Mouse (Mus musculus): Measurements from ENCODE around the gene Popdc2.
A peak's percentile ranks its signal among the peaks of the same experiment; 100 is the strongest.

DNA sequence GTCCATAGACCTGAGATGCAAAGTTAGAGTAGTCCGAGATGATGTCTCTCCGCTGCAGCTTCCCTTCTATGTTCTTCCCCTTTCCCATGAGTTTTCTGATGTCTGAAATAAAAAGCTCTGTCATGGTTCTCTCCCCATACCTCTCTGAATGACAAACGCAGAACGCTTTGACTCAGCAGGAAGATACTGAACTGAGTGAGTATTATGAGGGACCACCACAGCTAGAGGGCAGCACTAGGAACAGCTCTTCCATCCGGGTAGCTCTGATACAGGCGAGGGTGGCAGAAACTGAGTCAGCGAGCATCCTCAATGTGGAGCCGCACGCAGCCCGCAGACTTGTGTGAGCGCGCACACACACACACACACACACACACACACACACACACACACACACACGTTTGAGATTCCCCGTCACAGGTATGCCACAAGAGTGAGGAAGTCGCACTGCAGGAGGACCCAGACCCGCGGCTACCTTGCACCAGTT is 40.5 kb upstream of the Popdc2 start:
- no peak for TF ChIP-seq POLR2A (IDR thresholded peaks at IDR 0.05; ENCODE audit: borderline replicate concordance, extremely low read depth, insufficient read depth, insufficient read length, poor library complexity, severe bottlenecking)
- peak; percentile 71 for TF ChIP-seq CTCF (IDR thresholded peaks at IDR 0.05; ENCODE audit: borderline replicate concordance, extremely low read depth, insufficient read depth, insufficient read length)

Data from brain, embryonic 14.5 days (tissue).